Comparison of ENCODE assay signal across 17 mouse cellular contexts in the genomic region with DNA sequence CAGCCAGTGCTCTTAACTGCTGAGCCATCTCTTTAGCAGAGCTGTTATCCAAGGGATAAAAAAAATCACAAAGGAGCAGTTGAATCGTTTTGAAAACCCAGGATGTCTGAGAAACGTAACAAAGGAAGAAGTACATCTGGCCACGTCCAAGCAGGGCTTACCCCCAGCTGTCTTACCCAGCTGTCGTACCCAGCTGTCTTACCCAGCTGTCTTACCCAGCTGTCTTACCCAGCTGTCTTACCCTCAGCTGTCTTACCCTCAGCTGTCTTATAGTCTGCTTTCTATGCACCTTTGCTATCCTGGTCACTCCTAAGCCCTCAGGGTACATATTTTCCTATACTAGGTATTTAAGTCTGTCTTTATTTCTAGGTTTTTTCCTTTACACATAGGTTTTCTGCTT.
"Had no signal": no experiment of that assay in that cellular context is flagged by ENCODE, and none has a peak within 500 bp of the region (broad histone marks: within the 10 kb centered on the region; RNA-seq: fewer than 3 reads in every experiment).

No protein-coding gene starts in this region.

- DNase-seq: retina, postnatal 1 day; right cerebral cortex, adult 18-20 months; right cerebral cortex, postnatal 14 days; right cerebral cortex, postnatal 25 days; right cerebral cortex, postnatal 4 days; spleen, adult 18-20 months; thymus, adult 18-20 months; thymus, adult 2 months; thymus, postnatal 14 days; thymus, postnatal 25 days; thymus, postnatal 36 days; thymus, postnatal 4 days had no signal

- H3K27me3 ChIP-seq: neural tube, embryonic 12.5 days; neural tube, embryonic 13.5 days; neural tube, embryonic 15.5 days; stomach, embryonic 15.5 days had no signal

- H3K27ac ChIP-seq: neural tube, embryonic 12.5 days; neural tube, embryonic 13.5 days; neural tube, embryonic 15.5 days; stomach, embryonic 15.5 days; stomach, postnatal 0 days had no signal

- H3K4me3 ChIP-seq: neural tube, embryonic 12.5 days; neural tube, embryonic 13.5 days; neural tube, embryonic 15.5 days; stomach, embryonic 15.5 days had no signal

- H3K4me2 ChIP-seq: neural tube, embryonic 12.5 days; neural tube, embryonic 13.5 days; neural tube, embryonic 15.5 days; stomach, embryonic 15.5 days had no signal

- H3K4me1 ChIP-seq: neural tube, embryonic 12.5 days; neural tube, embryonic 13.5 days; neural tube, embryonic 15.5 days; stomach, embryonic 15.5 days had no signal

- H3K9me3 ChIP-seq: stomach, embryonic 15.5 days had no signal
